Mouse (Mus musculus) stomach, postnatal 0 days (tissue): ENCODE measurements at regions not wholly inside any gene's neighbourhood (a gene's known extent, or its start where the extent isn't known, plus 50 kb on each side); places are given as distances from the start of the nearest gene placed in this dataset.

Source experiments
- CTCF ChIP-seq: IDR thresholded peaks from 2 replicates; pipeline ENCODE4 v1.5.1; 2016; ENCODE audit warnings: antibody characterized with exemption, low read depth, mild to moderate bottlenecking, moderate library complexity
- EP300 ChIP-seq: optimal IDR thresholded peaks from 2 replicates; pipeline ENCODE3; 2016; ENCODE audit warnings: antibody characterized with exemption

GRCm38 (mm10) chr1:164537324-164537948 is 79.3 kb upstream of the Atp1b1 start:
- TF ChIP-seq CTCF (no peak), EP300 (no peak)
